Mouse (Mus musculus): ENCODE measurements at regions not wholly inside any gene's neighbourhood (a gene's known extent, or its start where the extent isn't known, plus 50 kb on each side); places are given as distances from the start of the nearest gene placed in this dataset.

DNA sequence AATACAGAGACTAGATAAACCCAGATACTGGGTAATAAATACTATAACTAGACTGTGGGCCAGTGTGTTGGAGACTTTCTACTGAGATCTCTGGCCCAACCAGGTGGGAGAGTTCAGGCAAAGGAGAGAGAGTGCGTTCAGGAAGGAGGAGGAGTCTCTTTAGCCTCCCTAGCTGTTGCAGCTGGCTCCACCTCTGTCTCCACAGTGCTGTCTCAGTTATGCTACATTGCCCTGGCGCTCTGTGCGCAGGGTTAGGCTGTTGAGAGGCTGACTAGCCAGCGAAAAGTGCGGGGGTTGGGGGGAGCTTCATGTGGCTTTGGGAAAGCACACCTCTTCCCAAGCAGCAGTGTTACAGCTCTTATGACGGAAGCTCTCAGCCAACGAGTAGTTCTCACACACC lies 104.7 kb upstream of the Syndig1 start:
- no peak for DNase-seq (ENCODE audit: extremely low spot score, low spot score)

- no peak for DNase-seq (ENCODE audit: extremely low spot score, low spot score)
Observed at GRCm38 (mm10) chr2:149725932-149726331, 103.1 kb upstream of the Syndig1 start.

DNA sequence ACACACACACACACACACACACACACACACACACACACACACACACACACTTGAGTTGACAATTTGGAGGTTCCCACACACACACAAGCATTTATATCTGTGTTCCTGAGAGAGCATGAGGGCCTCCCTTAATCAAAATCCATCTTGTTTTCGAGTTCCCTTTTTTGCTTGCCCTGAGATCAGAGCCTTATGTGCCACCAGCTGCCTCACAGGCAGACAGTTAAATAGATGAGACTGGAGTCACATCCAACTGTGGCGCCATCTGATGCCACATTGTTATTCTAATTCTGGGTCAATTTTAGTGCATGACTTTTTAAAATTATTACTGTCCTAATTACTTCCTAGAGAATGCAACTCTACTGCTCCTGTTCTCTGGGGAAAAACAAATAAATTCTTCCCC lies 91.2 kb upstream of the Syndig1 start:
- DNase-seq (ENCODE audit: extremely low spot score, low spot score) = no peak

DNA sequence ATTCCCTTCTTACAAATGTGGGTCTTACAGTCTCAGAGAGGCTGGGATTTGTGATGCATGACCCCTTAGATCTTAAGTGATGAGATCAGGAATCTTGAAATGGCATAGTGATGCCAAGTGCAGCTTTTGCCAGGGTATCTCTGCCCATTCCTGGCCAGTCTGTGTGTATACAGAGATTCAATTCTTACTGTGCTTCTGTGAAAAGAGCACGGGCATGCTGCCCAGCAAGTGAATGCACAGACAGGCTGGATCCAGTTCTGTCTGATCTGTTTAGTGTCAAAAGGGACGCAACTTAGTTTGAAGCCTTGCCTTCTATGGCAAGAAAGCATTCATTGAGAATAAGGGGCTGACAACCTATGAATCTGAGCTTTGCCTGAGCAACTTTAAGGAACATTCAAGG lies 89.1 kb upstream of the Syndig1 start:
- DNase-seq (ENCODE audit: extremely low spot score, low spot score) = no peak

GRCm38 (mm10) chr2:149742661-149743060 lies 86.3 kb upstream of the Syndig1 start:
- DNase-seq (ENCODE audit: extremely low spot score, low spot score) = no peak

GRCm38 (mm10) chr2:149748240-149748822 lies 80.7 kb upstream of the Syndig1 start:
- no peak for DNase-seq (ENCODE audit: extremely low spot score, low spot score)

GRCm38 (mm10) chr2:149759151-149759550 lies 69.9 kb upstream of the Syndig1 start:
- DNase-seq (ENCODE audit: extremely low spot score, low spot score) = no peak

GRCm38 (mm10) chr2:149763864-149764263 lies 65.1 kb upstream of the Syndig1 start:
- DNase-seq (ENCODE audit: extremely low spot score, low spot score) = no peak

DNA sequence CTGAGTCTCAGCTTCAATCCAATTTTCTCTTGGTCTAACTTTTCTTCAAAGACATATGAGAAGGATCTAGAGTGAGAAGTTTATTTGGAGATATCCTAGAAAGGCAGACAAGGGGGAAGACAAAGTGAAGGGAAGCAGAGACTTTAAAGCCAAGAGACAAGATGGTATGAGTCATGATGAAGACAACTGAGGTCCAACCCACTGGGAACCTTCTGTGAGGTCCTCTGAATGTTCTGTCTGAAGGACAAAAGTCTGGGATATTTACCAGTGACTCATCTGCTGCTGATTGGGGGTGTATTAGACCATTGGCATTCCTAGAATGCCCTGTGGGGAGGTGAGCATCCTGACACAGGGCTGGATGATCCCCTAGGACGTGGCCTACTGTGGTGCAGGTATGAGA lies 61.0 kb upstream of the Syndig1 start:
- no peak for DNase-seq (ENCODE audit: extremely low spot score, low spot score)

DNA sequence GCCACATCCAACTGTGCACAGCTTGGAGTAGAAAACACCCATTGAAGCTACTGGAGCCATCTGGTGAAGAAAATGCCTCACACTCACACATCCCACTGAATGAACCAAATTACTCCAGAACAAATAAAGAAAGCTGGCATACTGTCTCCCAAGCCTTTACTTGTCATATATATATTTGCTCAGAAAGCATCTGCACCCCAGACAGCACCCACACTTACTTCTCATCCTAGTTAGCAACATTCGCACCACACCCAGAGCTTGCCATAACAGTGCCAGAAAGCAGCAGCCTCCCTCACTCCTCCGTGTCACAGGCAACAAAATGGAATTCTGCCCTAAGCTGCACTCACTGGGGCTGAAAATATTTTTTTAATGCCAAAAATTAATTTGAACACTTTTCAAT lies 60.5 kb upstream of the Syndig1 start:
- no peak for DNase-seq (ENCODE audit: extremely low spot score, low spot score)

DNA sequence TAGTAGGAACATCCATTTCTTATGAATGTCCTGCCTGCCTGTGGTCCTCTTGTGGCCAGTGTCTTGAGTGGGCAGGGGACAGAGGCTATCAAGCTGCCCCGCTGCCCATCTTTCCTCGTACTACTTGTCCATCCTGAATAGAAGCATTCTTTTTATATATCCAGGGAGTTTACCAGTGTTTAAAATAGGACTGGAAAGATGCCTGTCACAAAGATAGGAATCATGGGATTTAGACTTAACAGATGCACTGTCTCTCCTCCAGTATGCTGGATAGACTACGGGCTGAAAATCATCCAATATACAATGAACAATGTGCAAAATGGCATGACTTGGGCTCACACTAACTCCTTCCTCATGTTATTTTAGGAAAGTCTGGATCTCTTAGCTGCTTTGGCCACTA lies 51.7 kb upstream of the Syndig1 start:
- no peak for DNase-seq (ENCODE audit: extremely low spot score, low spot score)
